Mouse (Mus musculus) frontal cortex, adult (tissue): Measurements from ENCODE around the gene Cdc5l.
"Not testable (repeated sequence)": the region's sequence is repeated elsewhere in the genome, so short reads cannot be mapped to it uniquely, and the experiment has no call there.

Source experiments
- ATAC-seq: cut with Nextera tagmentation; 2 replicates; pipeline ENCODE4 v1.9.2; 2017; ENCODE audit warnings: mild to moderate bottlenecking, moderate library complexity, mixed read lengths; ENCODE audit not compliant: low TSS enrichment

The Cdc5l gene

GRCm38 (mm10) chr17:45445923-45446322 is 12.4 kb upstream of the Cdc5l start:
- no peak for ATAC-seq

GRCm38 (mm10) chr17:45434262-45434590 is 689 bp upstream of the Cdc5l start:
- ATAC-seq, result no peak

- ATAC-seq, result peak; percentile 64
Measured at GRCm38 (mm10) chr17:45432706-45433398, 685 bp downstream of the Cdc5l start.

- ATAC-seq, result no peak
Measured at GRCm38 (mm10) chr17:45432007-45432406, 1.5 kb downstream of the Cdc5l start.

DNA sequence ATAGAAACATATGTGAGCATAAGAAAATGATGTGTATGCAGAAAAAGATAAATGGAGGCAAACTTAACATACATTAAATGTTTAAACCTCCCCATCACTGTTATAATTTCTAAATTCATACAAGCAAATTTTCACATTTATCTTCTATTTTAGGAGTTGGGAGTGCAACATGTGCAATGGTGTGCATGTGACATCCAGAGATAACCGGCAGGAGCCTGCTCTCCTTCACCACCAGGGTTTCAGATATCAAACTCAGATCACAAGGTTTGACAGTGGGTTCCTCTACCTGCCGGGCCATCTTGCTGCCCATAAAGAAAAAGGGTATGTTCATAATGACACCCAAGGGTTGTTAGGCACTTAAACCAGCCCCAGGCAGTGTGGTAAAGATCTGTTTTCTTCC is 16.1 kb downstream of the Cdc5l start:
- ATAC-seq, result no peak

DNA sequence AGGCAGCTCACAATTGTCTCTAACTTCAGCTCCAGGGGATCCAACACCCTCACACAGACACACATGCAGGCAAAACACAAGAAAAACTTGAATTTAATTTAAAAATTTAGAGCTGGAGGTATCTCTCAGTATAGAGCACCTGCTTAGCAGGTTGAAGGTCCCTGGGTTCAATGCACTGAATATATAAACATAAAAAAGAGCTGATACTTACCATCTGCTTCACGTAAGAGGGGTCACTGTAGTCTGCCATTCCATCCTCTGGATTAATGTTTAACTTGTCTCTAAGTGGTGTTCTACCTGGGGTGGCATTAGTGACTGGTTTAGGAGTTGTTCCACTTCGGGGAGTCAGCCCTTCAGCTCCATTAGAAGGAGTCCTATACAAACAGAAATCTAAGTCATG is 21.9 kb downstream of the Cdc5l start:
- ATAC-seq, result not testable (repeated sequence)

- ATAC-seq, result peak; percentile 77; the same call in 1 of the 2 replicates
Measured at GRCm38 (mm10) chr17:45408719-45409118, 24.8 kb downstream of the Cdc5l start.

DNA sequence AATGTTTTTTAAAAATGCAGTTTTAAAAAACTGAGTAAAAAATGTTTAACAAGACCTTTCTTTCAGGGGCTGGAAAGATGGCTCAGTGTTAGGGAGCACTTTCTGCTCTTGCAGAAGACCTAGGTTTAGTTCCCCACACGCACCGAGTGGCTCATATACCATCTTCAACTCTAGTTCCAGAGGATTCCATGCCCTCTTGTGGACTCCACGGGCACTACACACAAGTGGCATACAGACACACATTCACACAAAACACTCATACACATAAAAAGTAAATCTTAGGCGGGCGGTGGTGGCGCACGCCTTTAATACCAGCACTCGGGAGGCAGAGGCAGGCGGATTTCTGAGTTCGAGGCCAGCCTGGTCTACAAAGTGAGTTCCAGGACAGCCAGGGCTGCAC is 27.3 kb downstream of the Cdc5l start:
- no peak for ATAC-seq

DNA sequence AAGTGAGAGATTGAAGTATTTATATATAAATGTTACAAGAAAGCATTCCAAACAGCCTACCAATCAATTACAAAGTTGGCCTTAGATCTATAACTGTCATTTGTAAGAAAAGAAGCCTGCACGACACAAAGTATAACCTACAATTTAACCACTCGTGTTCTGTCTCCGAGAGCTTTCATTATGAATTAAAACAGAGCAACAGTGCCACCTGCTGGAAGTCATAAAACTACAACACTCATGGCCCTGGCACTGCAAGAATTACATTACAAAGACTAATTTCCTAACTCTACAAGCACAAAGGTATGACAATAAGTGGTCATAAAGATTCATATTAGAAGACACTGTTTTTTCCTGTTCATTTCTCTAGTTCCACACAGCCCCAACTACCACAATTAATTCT is 30.3 kb downstream of the Cdc5l start:
- ATAC-seq, result peak; percentile 64; the same call in 1 of the 2 replicates

DNA sequence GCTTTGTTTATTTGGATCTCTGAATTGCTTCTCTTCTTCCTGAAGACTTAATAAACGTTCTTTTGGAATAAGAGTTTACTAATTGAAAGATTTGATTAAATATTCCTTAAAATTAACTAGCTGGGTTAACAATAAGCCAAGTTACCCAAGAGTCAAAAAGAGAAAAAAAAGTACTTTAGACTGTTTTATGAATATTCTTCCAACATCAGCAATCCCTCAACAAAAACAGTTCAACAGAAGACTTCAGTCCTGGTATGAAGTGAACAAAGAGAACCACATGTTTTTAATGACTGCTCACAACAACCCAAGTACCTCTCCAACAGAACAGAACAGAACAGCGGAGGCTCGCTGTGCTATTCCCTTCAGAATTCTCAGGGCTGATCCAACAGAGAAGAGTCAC is 30.9 kb downstream of the Cdc5l start:
- no peak for ATAC-seq

DNA sequence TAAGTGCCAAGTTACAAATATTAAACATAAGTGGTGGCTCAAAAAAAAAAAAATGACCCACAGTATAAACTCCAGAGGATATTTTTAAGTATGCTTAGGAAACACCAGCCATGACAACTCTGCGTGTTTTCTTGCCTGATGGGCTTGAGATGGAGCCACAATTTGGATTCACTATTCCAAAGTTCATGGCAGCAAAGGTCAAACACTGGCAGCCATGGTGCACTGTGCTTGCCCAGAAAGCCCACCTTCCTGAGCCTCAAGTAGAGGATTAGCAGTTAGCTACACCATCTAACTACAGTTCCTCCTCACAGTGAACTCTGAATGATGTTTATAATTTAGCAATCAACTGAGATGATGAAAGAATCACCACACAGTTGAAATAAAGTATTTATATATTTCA is 31.4 kb downstream of the Cdc5l start:
- ATAC-seq, result no peak

- peak; percentile 26; the same call in 1 of the 2 replicates for ATAC-seq
Measured at GRCm38 (mm10) chr17:45401126-45401905, 32.2 kb downstream of the Cdc5l start.

GRCm38 (mm10) chr17:45398021-45398420 is 35.5 kb downstream of the Cdc5l start:
- no peak for ATAC-seq

- ATAC-seq, result no peak
Measured at GRCm38 (mm10) chr17:45397541-45397940, 36.0 kb downstream of the Cdc5l start.

DNA sequence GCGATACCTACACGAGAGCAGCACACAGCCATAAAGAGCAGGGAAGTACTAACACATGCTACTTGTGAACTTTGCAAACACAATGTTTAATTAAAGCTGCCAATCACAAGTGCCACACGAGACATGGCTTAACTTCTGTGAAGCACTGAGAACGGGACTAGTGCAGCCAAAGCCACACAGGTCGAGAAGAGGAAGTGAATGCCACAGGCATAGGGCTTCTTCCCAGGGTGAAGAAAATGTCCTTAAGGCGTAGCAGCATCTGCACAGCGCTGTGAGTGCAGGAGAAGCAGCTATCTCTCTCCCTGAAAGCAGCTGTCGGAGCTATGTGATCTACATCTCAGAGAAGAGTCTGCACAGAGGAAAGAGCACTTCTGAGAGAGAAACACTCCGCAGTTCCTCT is 38.9 kb downstream of the Cdc5l start:
- ATAC-seq, result no peak

DNA sequence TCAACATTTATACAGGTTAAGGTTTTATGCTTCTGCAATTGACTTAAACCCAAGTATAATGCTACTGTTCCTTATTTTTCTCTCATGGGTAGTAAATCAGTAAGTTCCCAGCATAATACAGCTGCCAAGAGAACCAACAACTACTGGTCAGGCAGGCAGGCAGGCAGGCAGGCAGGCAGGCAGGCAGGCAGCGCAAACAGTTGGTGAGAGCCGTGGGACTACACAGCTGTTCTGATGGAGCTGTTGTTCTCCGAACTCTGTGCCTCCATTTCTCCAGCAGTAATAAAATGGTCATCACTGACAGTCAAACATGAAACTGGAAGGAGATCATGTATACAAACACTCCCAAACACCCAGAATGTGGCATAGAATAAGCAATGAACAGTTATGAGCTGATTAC is 39.8 kb downstream of the Cdc5l start:
- ATAC-seq, result no peak

DNA sequence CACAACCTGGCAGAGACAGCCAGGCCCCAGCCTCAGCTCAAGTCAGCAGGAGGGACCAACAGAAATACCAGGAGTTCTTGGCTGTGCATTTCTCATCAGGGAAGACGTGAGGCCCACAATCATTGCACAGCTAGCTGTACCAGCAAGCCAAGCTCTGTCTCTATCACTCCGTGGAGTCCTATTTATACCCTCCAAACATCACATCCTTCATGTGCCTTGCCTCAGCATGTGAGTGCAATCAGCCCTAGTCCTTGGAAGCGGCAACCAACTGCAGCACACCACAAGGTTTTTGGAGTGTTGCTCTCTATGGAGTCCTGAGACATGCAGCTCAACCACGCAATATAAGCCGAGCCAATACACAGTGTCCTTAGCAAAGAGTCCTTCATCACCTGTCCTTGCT is 43.6 kb downstream of the Cdc5l start:
- peak; percentile 89 for ATAC-seq

- no peak for ATAC-seq
Measured at GRCm38 (mm10) chr17:45386986-45387385, 46.6 kb downstream of the Cdc5l start.

DNA sequence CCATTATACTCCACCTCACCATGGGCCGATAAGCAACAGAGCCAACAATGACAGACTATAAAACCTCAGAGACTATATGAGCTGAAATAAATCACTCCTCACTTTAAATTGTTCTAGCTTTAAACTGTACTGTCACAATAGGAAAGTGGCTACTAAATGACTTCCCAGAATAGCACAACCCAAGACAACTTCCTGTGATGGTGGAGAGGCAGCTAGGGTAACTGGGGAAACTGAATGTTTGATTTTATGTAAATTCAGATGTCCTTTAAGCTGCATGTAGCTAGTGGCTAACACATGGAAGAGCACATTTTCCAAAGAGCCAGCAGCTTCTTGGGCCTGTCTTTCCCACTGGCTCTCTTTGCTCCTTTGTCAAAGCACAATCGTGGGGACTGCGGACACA is 50.2 kb downstream of the Cdc5l start:
- peak; percentile 67 for ATAC-seq

DNA sequence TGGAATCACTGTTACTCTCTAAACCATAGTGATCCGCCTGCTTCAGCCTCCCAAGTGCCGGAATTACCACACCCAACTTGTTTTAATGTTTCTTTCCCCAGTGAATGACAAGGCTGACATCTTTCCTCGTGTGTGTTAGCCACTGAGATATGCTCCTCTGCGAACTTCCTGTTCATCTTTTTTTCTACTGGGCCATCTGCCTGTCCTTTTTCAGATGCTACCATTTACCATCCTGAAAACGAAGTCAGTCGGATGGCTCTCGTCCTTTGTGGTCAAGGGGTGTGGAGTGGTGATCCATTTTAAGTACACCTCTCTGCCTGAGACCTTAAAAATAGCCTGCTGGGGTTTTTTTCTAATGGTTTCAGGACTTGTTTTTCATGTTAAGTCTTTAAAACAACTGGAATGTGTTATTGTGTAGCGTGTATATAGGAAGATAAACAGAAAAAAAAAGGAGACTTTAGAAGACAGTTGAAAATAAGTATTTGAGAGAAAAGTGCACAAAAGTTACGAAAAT is 54.2 kb downstream of the Cdc5l start:
- ATAC-seq, result no peak

DNA sequence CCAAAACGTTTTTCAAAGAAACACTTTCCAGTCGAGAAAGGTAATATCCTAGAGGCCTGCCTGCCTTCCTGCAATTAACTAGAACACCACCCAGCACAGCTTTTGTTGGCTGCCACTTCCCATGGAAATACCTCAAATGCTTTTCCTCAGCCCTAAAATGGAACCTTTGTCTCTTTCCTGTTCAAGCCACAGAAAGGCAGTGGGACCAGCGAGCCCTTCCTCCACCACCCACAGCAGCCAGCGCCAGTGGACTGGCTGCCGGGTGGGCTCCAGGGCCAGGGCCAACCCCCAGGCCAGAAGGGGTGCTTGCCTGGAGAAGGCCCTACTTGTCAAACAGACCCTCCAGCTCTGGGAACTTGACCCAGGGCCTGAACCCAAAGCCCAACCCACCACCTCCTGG is 56.2 kb downstream of the Cdc5l start:
- ATAC-seq, result no peak

DNA sequence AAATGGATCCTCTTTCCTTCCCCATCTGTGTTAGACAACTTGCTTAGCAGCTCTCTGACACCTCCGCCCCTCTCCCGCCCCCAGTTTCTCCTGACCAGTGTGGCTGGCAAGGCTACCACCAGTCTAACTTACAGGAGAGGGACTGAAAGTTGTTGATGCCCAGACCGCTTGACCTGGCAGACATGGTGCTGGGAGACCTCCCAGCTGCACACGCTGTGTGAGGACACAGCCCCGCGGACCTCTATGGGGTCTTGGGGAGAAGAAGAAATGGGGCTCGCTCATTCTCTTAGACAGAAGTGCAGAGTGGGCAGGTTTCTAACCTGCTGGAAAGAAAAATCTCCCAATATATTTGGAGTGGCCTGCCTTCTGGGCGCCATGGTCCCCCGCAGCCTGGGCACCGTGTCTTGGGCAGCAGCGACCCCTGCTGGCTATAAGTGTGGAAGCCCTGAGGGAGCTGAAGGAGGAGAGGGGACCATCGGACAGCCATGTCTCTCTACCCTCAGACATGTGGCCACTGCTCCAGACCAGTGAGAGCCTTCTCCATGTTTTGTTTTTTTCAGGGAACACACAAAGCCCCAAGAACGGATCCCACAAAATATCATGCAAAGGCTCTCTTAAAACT is 59.4 kb downstream of the Cdc5l start:
- ATAC-seq, result peak; percentile 87

- no peak for ATAC-seq
Measured at GRCm38 (mm10) chr17:45371042-45371441, 62.5 kb downstream of the Cdc5l start.
